Comparison of ENCODE assay signal across 8 mouse cellular contexts in genomic region chr7:16474445-16474844, GRCm38 (mm10). TPM values are rescaled to one million over a fixed set of nuclear protein-coding genes. Genes with fewer than 3 reads are reported as not detected.
A peak's percentile ranks its signal among the peaks of the same experiment; 100 is the strongest.
DNase-seq lines count a peak whose midpoint lies in the region; ATAC-seq and TF ChIP-seq lines count a peak whose summit lies in the region.

No protein-coding gene starts in this region.

- no peaks in the 10 kb centered on the region for H3K36me3 ChIP-seq in ES-E14 (ENCODE audit: control insufficient read depth, insufficient read depth, low read length, poor library complexity, severe bottlenecking)
- H3K36me3 ChIP-seq in hindbrain, embryonic 10.5 days = no peaks in the 10 kb centered on the region
- no peaks in the 10 kb centered on the region for H3K36me3 ChIP-seq in lung, postnatal 0 days (ENCODE audit: insufficient read depth, low read length)

- in situ Hi-C loops in ES-E14 (cut with MboI; ENCODE audit: low sequenced_read_pairs in 2 of 2, unreplicated experiment in 2 of 2) = no loop called here

- H3K4me1 ChIP-seq in ES-E14 (ENCODE audit: control insufficient read depth in 2 of 2, insufficient read depth in 2 of 2, low read length in 2 of 2, poor library complexity in 1 of 2) = peaks cover 2 to 6% of the 10 kb centered on the region in 2 experiments; a peak in 1 of 4 replicates
- peaks cover 27% of the 10 kb centered on the region for H3K4me1 ChIP-seq in hindbrain, embryonic 10.5 days (replicated peaks)
- no peaks in the 10 kb centered on the region; the same call in 1 of the 2 replicates for H3K4me1 ChIP-seq in lung, postnatal 0 days (ENCODE audit: insufficient read depth, low read depth, low read length)

- no peaks in the 10 kb centered on the region for H3K9me3 ChIP-seq in ES-E14 (ENCODE audit: control insufficient read depth, insufficient read depth, low read depth, low read length)
- no peaks in the 10 kb centered on the region for H3K9me3 ChIP-seq in hindbrain, embryonic 10.5 days
- no peaks in the 10 kb centered on the region for H3K9me3 ChIP-seq in lung, postnatal 0 days (ENCODE audit: low read length)

- peaks cover 84% of the 10 kb centered on the region for H3K27me3 ChIP-seq in hindbrain, embryonic 10.5 days (ENCODE audit: insufficient read depth, poor library complexity, severe bottlenecking)
- peaks cover 43% of the 10 kb centered on the region for H3K27me3 ChIP-seq in lung, postnatal 0 days (replicated peaks; ENCODE audit: insufficient read depth, low read length)

- H3K4me2 ChIP-seq in lung, postnatal 0 days (replicated peaks; ENCODE audit: low read depth, low read length) = peak overlapping the region; percentile 38

- intact Hi-C loops in gastrocnemius, adult 2 months (cut with DNase I) = loop anchor here (10.0 kb wide), 1 partner anchor 250 kb away; the partner anchor contains the start of gene Ceacam9

- H3K9ac ChIP-seq in ES-E14 (ENCODE audit: insufficient read depth, low read depth, low read length, poor library complexity, severe bottlenecking) = no peak overlapping the region
- no peak overlapping the region for H3K9ac ChIP-seq in lung, postnatal 0 days (replicated peaks; ENCODE audit: low read depth)

- TF ChIP-seq CTCF in gastrocnemius, adult 2 months (IDR thresholded peaks at IDR 0.05) = no peak
- no peak for TF ChIP-seq CTCF in lung, postnatal 0 days (IDR thresholded peaks at IDR 0.05)

- ATAC-seq in lung, postnatal 0 days = peak; percentile 35; the same call in 1 of the 2 replicates
- ATAC-seq in monocyte, adult 5-6 weeks (replicated peaks; ENCODE audit: insufficient number of reproducible peaks, low FRiP score, low TSS enrichment, poor library complexity, severe bottlenecking) = no peak

- no peak overlapping the region for H3K27ac ChIP-seq in gastrocnemius, adult 2 months
- no peak overlapping the region for H3K27ac ChIP-seq in ES-E14 (ENCODE audit: insufficient read depth, low read depth, low read length, poor library complexity, severe bottlenecking)
- H3K27ac ChIP-seq in hindbrain, embryonic 10.5 days = no peak overlapping the region
- H3K27ac ChIP-seq in lung, postnatal 0 days (ENCODE audit: low read length) = no peak overlapping the region

- TF ChIP-seq EP300 in lung, postnatal 0 days (IDR thresholded peaks at IDR 0.05) = no peak

- no peak for DNase-seq in gastrocnemius, adult 2 months
- no peak for DNase-seq in gastrocnemius, postnatal 10 days
- DNase-seq in ES-E14 (ENCODE audit: low read depth, low spot score) = no peak
- peak; percentile 36 for DNase-seq in hindbrain, embryonic 10.5 days (ENCODE audit: low spot score)
- DNase-seq in lung, postnatal 0 days (ENCODE audit: low spot score) = peak; percentile 32
- no peak for DNase-seq in urinary bladder, adult 2 months (ENCODE audit: low spot score)
- no peak for DNase-seq in ovary, postnatal 10 days (ENCODE audit: low spot score)

- WGBS in hindbrain, embryonic 10.5 days = 5% methylated on average over 33 of the region's 33 CpGs
- 7% methylated on average over 33 of the region's 33 CpGs for WGBS in lung, postnatal 0 days

- H3K4me3 ChIP-seq in gastrocnemius, adult 2 months = peak overlapping the region; percentile 46
- H3K4me3 ChIP-seq in ES-E14 (ENCODE audit: insufficient read depth in 1 of 2, low read depth in 1 of 2, low read length in 2 of 2, poor library complexity in 1 of 2, severe bottlenecking in 1 of 2) = peak overlapping the region; percentile 46 to 54; a peak in 3 of 4 replicates
- H3K4me3 ChIP-seq in hindbrain, embryonic 10.5 days = peak overlapping the region; percentile 40
- peak overlapping the region; percentile 21; the same call in 1 of the 2 replicates for H3K4me3 ChIP-seq in lung, postnatal 0 days (ENCODE audit: low read depth, low read length)

TF ChIP-seq in ES-E14, 5 proteins besides CTCF, POLR2A, EP300 and RAD21:
- TF ChIP-seq MAFK (IDR thresholded peaks at IDR 0.05; ENCODE audit: insufficient read depth, low read depth, low read length) = no peak
- no peak for TF ChIP-seq HCFC1 (IDR thresholded peaks at IDR 0.05; ENCODE audit: borderline replicate concordance, insufficient read depth, low read length)
- TF ChIP-seq ZNF384 (IDR thresholded peaks at IDR 0.05; ENCODE audit: low read depth, low read length) = no peak
- no peak for TF ChIP-seq CHD2 (IDR thresholded peaks at IDR 0.05; ENCODE audit: low read depth, low read length)
- TF ChIP-seq ZC3H11A (IDR thresholded peaks at IDR 0.05; ENCODE audit: borderline replicate concordance, low read depth, low read length) = no peak

RNA-seq across cellular contexts. Expression of gene Npas1, which starts 3.1 kb away (rescaled TPM):
- total RNA-seq in gastrocnemius, adult 2 months (2021) = not detected
- not detected for total RNA-seq in gastrocnemius, postnatal 10 days (2021)
- total RNA-seq in ES-E14 (2012; rRNA removed) = 0.22 and 0.48 TPM in 2 replicates
- 0.63 and 0.91 TPM in 2 replicates for polyA plus RNA-seq in hindbrain, embryonic 10.5 days (2016; fragmentation: Nextera tagmentation; extraction: Ambion mirVana)
- polyA plus RNA-seq in lung, postnatal 0 days (2015; fragmentation: Nextera tagmentation; extraction: Ambion mirVana) = 0.17 and 0.18 TPM in 2 replicates
- 0.10 TPM in 1 of 2 replicates, not detected in the other for polyA plus RNA-seq in urinary bladder, adult 2 months (2012; rRNA removed)
- total RNA-seq in monocyte, adult 5-6 weeks (2017) = not detected in 3 replicates

RNA-seq across cellular contexts. Expression of gene Tmem160, which starts 21.9 kb away (rescaled TPM):
- 10 to 100 TPM; 49.2 to 50.0 TPM for total RNA-seq in gastrocnemius, adult 2 months (2021)
- total RNA-seq in gastrocnemius, postnatal 10 days (2021) = 10 to 100 TPM; 18.8 to 18.9 TPM
- total RNA-seq in ES-E14 (2012; rRNA removed) = 82.7 and 117 TPM in 2 replicates
- 67.4 and 70.9 TPM in 2 replicates for polyA plus RNA-seq in hindbrain, embryonic 10.5 days (2016; fragmentation: Nextera tagmentation; extraction: Ambion mirVana)
- 81.0 and 87.9 TPM in 2 replicates for polyA plus RNA-seq in lung, postnatal 0 days (2015; fragmentation: Nextera tagmentation; extraction: Ambion mirVana)
- 59.4 and 67.6 TPM in 2 replicates for polyA plus RNA-seq in urinary bladder, adult 2 months (2012; rRNA removed)
- 16.1 to 32.9 TPM (median 21.0 TPM) in 3 replicates for total RNA-seq in monocyte, adult 5-6 weeks (2017)

Comparison
In these comparisons a context has a peak if more than half of its experiments do, and no peak if none do; other contexts are left out.
1. DNase-seq: peak in hindbrain, embryonic 10.5 days (single experiment) and lung, postnatal 0 days (single experiment); none in gastrocnemius, adult 2 months (single experiment), gastrocnemius, postnatal 10 days (single experiment), ES-E14 (single experiment), urinary bladder, adult 2 months (single experiment) and ovary, postnatal 10 days (single experiment).
2. Peak in every context shown above with its lines, with median percentiles within 50 percentile points of each other: H3K4me3 ChIP-seq.